Comparison of ENCODE assay signal across 7 mouse cellular contexts in genomic region chr2:101679164-101679784, GRCm38 (mm10). TPM values are rescaled to one million over a fixed set of nuclear protein-coding genes. Genes with fewer than 3 reads are reported as not detected.
A peak's percentile ranks its signal among the peaks of the same experiment; 100 is the strongest.
DNase-seq lines count a peak whose midpoint lies in the region; ATAC-seq and TF ChIP-seq lines count a peak whose summit lies in the region.

No protein-coding gene starts in this region.

- no peak for TF ChIP-seq POLR2A in CH12.LX (IDR thresholded peaks at IDR 0.05; ENCODE audit: low read depth, low read length)

- TF ChIP-seq CTCF in C2C12 (IDR thresholded peaks at IDR 0.05; ENCODE audit: control insufficient read depth, insufficient read depth, insufficient read length) = no peak
- no peak for TF ChIP-seq CTCF in CH12.LX (conservative IDR thresholded peaks at IDR 0.05 in 1 of 2, IDR thresholded peaks at IDR 0.05 in 1 of 2; ENCODE audit: low read depth in 2 of 2, low read length in 2 of 2)
- TF ChIP-seq CTCF in hindbrain, postnatal 0 days (IDR thresholded peaks at IDR 0.05; ENCODE audit: low read depth) = no peak

- H3K79me3 ChIP-seq in C2C12 (ENCODE audit: low read depth) = peaks cover 28% of the 10 kb centered on the region

- peaks cover 13% of the 10 kb centered on the region for H3K27me3 ChIP-seq in C2C12 (ENCODE audit: control insufficient read depth, insufficient read depth, insufficient read length)
- H3K27me3 ChIP-seq in CH12.LX (replicated peaks) = peaks cover 23% of the 10 kb centered on the region
- H3K27me3 ChIP-seq in embryonic facial prominence, embryonic 10.5 days (replicated peaks; ENCODE audit: low read depth, poor library complexity, severe bottlenecking) = 0 out of 2 replicates have a peak, but pooled peaks cover 3% of the 10 kb centered on the region
- no peaks in the 10 kb centered on the region for H3K27me3 ChIP-seq in hindbrain, postnatal 0 days (ENCODE audit: insufficient read depth, low read length)

- peaks cover 13% of the 10 kb centered on the region for H3K36me3 ChIP-seq in C2C12 (ENCODE audit: control insufficient read depth, insufficient read depth)
- H3K36me3 ChIP-seq in CH12.LX (replicated peaks in 1 of 2; ENCODE audit: control insufficient read depth in 1 of 2, insufficient read depth in 1 of 2, low read length in 1 of 2) = peaks cover 7 to 28% of the 10 kb centered on the region in 2 experiments
- peaks cover 9% of the 10 kb centered on the region for H3K36me3 ChIP-seq in embryonic facial prominence, embryonic 10.5 days (replicated peaks)
- no peaks in the 10 kb centered on the region for H3K36me3 ChIP-seq in hindbrain, postnatal 0 days (ENCODE audit: insufficient read depth, low read length)
- 0 out of 2 replicates have a peak, but pooled peaks cover 3% of the 10 kb centered on the region for H3K36me3 ChIP-seq in macrophage (ENCODE audit: inconsistent target)

- H3K79me2 ChIP-seq in C2C12 (ENCODE audit: control insufficient read depth, insufficient read depth) (peaks cover 54% of the 10 kb centered on the region), CH12.LX (replicated peaks; ENCODE audit: control insufficient read depth, extremely low read depth, insufficient read depth, poor library complexity, severe bottlenecking) (peaks cover 29% of the 10 kb centered on the region), macrophage (ENCODE audit: inconsistent target) (peaks cover 59% of the 10 kb centered on the region)

- H3K9ac ChIP-seq in CH12.LX (ENCODE audit: insufficient read depth, low read depth) = peak overlapping the region; percentile 77
- peak overlapping the region; percentile 88; the same call in 1 of the 2 replicates for H3K9ac ChIP-seq in hindbrain, postnatal 0 days (replicated peaks; ENCODE audit: low read length)

- peak; percentile 21 for DNase-seq in CH12.LX (ENCODE audit: extremely low read depth)
- peak; percentile 34 for DNase-seq in embryonic facial prominence, embryonic 10.5 days (ENCODE audit: low spot score)
- no peak for DNase-seq in hindbrain, postnatal 0 days (ENCODE audit: low spot score)
- DNase-seq in thymus, postnatal 25 days = peak; percentile 28
- DNase-seq in left cerebral cortex, adult 18-20 months (ENCODE audit: low spot score in 2 of 2) = no peak

- WGBS in embryonic facial prominence, embryonic 10.5 days = 5% methylated on average over 15 of the region's 15 CpGs
- under 1% methylated on average over 15 of the region's 15 CpGs for WGBS in hindbrain, postnatal 0 days
- WGBS in macrophage (ENCODE audit: missing documents) = 2% methylated on average over 15 of the region's 15 CpGs

- TF ChIP-seq EP300 in CH12.LX (IDR thresholded peaks at IDR 0.05; ENCODE audit: low read length) = no peak

- H3K9me3 ChIP-seq in CH12.LX (replicated peaks; ENCODE audit: low read length) = no peaks in the 10 kb centered on the region
- H3K9me3 ChIP-seq in embryonic facial prominence, embryonic 10.5 days = no peaks in the 10 kb centered on the region
- H3K9me3 ChIP-seq in hindbrain, postnatal 0 days (ENCODE audit: low read length) = no peaks in the 10 kb centered on the region

- H3K4me3 ChIP-seq in C2C12 (ENCODE audit: insufficient read depth, poor library complexity, severe bottlenecking) = peak overlapping the region; percentile 95
- peak overlapping the region; percentile 66 to 99 (median 87) for H3K4me3 ChIP-seq in CH12.LX (replicated peaks in 1 of 3; ENCODE audit: low read depth in 2 of 3, low read length in 2 of 3, poor library complexity in 1 of 3)
- peak overlapping the region; percentile 99 for H3K4me3 ChIP-seq in embryonic facial prominence, embryonic 10.5 days
- H3K4me3 ChIP-seq in hindbrain, postnatal 0 days (ENCODE audit: low read length) = peak overlapping the region; percentile 92
- H3K4me3 ChIP-seq in macrophage (ENCODE audit: inconsistent target) = peak overlapping the region; percentile 84

- peak overlapping the region; percentile 63 for H3ac ChIP-seq in C2C12 (ENCODE audit: control insufficient read depth, insufficient read length, low read depth)

- peaks cover 0 to 14% of the 10 kb centered on the region in 2 experiments; a peak in 2 of 4 replicates for H3K4me1 ChIP-seq in CH12.LX (ENCODE audit: control insufficient read depth in 1 of 2, insufficient read depth in 2 of 2)
- peaks cover 12% of the 10 kb centered on the region for H3K4me1 ChIP-seq in embryonic facial prominence, embryonic 10.5 days
- H3K4me1 ChIP-seq in hindbrain, postnatal 0 days (ENCODE audit: insufficient read depth, low read length) = 0 out of 2 replicates have a peak, but pooled peaks cover 9% of the 10 kb centered on the region

- no peak for TF ChIP-seq RAD21 in CH12.LX (IDR thresholded peaks at IDR 0.05; ENCODE audit: low read depth, low read length)

- peak overlapping the region; percentile 72 for H3K4me2 ChIP-seq in CH12.LX (ENCODE audit: insufficient read depth, low read depth, poor library complexity, severe bottlenecking)
- H3K4me2 ChIP-seq in hindbrain, postnatal 0 days (ENCODE audit: low read depth, low read length) = peak overlapping the region; percentile 64

- no peak for ATAC-seq in hindbrain, postnatal 0 days

- dilution Hi-C loops in CH12.LX (cut with MboI; ENCODE audit: extremely low pct_ligation_motif_present, extremely low pct_unique_long_range_greater_than_20kb, low sequenced_read_pairs) = no loop called here

- H3K27ac ChIP-seq in CH12.LX (ENCODE audit: insufficient read depth, low read depth) = no peak overlapping the region
- peak overlapping the region; percentile 90 for H3K27ac ChIP-seq in embryonic facial prominence, embryonic 10.5 days (replicated peaks)
- no peak overlapping the region for H3K27ac ChIP-seq in hindbrain, postnatal 0 days
- H3K27ac ChIP-seq in macrophage = no peak overlapping the region

- in situ Hi-C loops in CH12.LX (cut with MboI; ENCODE audit: low pct_ligation_motif_present, low pct_unique_long_range_greater_than_20kb, low sequenced_read_pairs) = no loop called here

TF ChIP-seq in C2C12, 6 proteins besides CTCF, POLR2A, EP300 and RAD21 (continues in another document):
- peak; percentile 47 for TF ChIP-seq USF1 (IDR thresholded peaks at IDR 0.05; ENCODE audit: low read depth)

TF ChIP-seq in CH12.LX, 34 proteins besides CTCF, POLR2A, EP300 and RAD21 (continues in another document):
- peak; percentile 72 for TF ChIP-seq ZNF384 (IDR thresholded peaks at IDR 0.05; ENCODE audit: low read depth, low read length)
- TF ChIP-seq CHD1 (IDR thresholded peaks at IDR 0.05; ENCODE audit: low read depth, low read length) = no peak

RNA-seq across cellular contexts. Expression of gene Traf6, which starts 1.0 kb away (rescaled TPM):
- 3.8 TPM for polyA plus RNA-seq in C2C12 (2012; fragmentation: generic; extraction: Trizol)
- total RNA-seq in CH12.LX (2012; rRNA removed) = 9.8 and 10.5 TPM in 2 replicates
- 14.0 and 14.6 TPM in 2 replicates for total RNA-seq in CH12.LX (2014; rRNA removed)
- 13.5 and 16.8 TPM in 2 replicates for polyA plus RNA-seq in CH12.LX (2012; ENCODE audit: insufficient read length, low read depth)
- polyA plus RNA-seq in embryonic facial prominence, embryonic 10.5 days (2016; fragmentation: Nextera tagmentation; extraction: Ambion mirVana) = 16.1 and 16.5 TPM in 2 replicates
- total RNA-seq in hindbrain, postnatal 0 days (2014; rRNA removed) = 21.9 and 26.3 TPM in 2 replicates
- polyA plus RNA-seq in hindbrain, postnatal 0 days (2015; fragmentation: Nextera tagmentation; extraction: Ambion mirVana) = 6.1 and 6.8 TPM in 2 replicates
- total RNA-seq in macrophage (2018; cell fraction: chromatin; rRNA removed) = 10 to 100 TPM; 32.9 to 98.7 (median 56.1) TPM
- 10 to 100 TPM; 15.4 to 26.6 (median 19.5) TPM for total RNA-seq in macrophage (2018; cell fraction: cytosol; rRNA removed)
- total RNA-seq in macrophage (2018; cell fraction: nucleus; rRNA removed) = 10 to 100 TPM; 30.9 to 64.7 (median 41.2) TPM
- polyA plus RNA-seq in macrophage (2018) = 11.9 to 12.8 TPM (median 12.4 TPM) in 3 replicates
- total RNA-seq in left cerebral cortex, adult 18-20 months (2021) = 10 to 100 TPM; 11.6 to 12.7 TPM

RNA-seq across cellular contexts. Expression of gene B230118H07Rik, which starts 29.9 kb away (rescaled TPM):
- 13.6 TPM for polyA plus RNA-seq in C2C12 (2012; fragmentation: generic; extraction: Trizol)
- total RNA-seq in CH12.LX (2012; rRNA removed) = 9.1 and 9.7 TPM in 2 replicates
- 12.6 and 17.5 TPM in 2 replicates for total RNA-seq in CH12.LX (2014; rRNA removed)
- 5.0 and 6.9 TPM in 2 replicates for polyA plus RNA-seq in CH12.LX (2012; ENCODE audit: insufficient read length, low read depth)
- polyA plus RNA-seq in embryonic facial prominence, embryonic 10.5 days (2016; fragmentation: Nextera tagmentation; extraction: Ambion mirVana) = 47.2 and 52.1 TPM in 2 replicates
- 12.6 and 13.3 TPM in 2 replicates for total RNA-seq in hindbrain, postnatal 0 days (2014; rRNA removed)
- 57.3 and 59.3 TPM in 2 replicates for polyA plus RNA-seq in hindbrain, postnatal 0 days (2015; fragmentation: Nextera tagmentation; extraction: Ambion mirVana)
- 10 to 100 TPM in 7 of 26 experiments, 1 to 10 TPM in 19; 1.1 to 16.5 (median 6.7) TPM for total RNA-seq in macrophage (2018; cell fraction: chromatin; rRNA removed)
- 10 to 100 TPM; 12.7 to 22.0 (median 16.0) TPM for total RNA-seq in macrophage (2018; cell fraction: cytosol; rRNA removed)
- 10 to 100 TPM in 4 of 26 experiments, 1 to 10 TPM in 22; 1.6 to 14.3 (median 6.2) TPM for total RNA-seq in macrophage (2018; cell fraction: nucleus; rRNA removed)
- 15.3 to 35.9 TPM (median 23.0 TPM) in 3 replicates for polyA plus RNA-seq in macrophage (2018)
- total RNA-seq in left cerebral cortex, adult 18-20 months (2021) = 10 to 100 TPM; 29.5 to 34.2 TPM

RNA-seq across cellular contexts. Expression of gene Rag1, which starts 30.0 kb away (rescaled TPM):
- polyA plus RNA-seq in C2C12 (2012; fragmentation: generic; extraction: Trizol) (not detected), CH12.LX (2012; ENCODE audit: insufficient read length, low read depth) (not detected in 2 replicates), macrophage (2018) (not detected in 3 replicates)
- total RNA-seq in CH12.LX (2012; rRNA removed) (not detected in 2 replicates), CH12.LX (2014; rRNA removed) (not detected in 2 replicates)
- polyA plus RNA-seq in embryonic facial prominence, embryonic 10.5 days (2016; fragmentation: Nextera tagmentation; extraction: Ambion mirVana) = 0.10 and 0.11 TPM in 2 replicates
- total RNA-seq in hindbrain, postnatal 0 days (2014; rRNA removed) = 0.36 and 0.37 TPM in 2 replicates
- polyA plus RNA-seq in hindbrain, postnatal 0 days (2015; fragmentation: Nextera tagmentation; extraction: Ambion mirVana) = 0.08 and 0.11 TPM in 2 replicates
- total RNA-seq in macrophage (2018; cell fraction: chromatin; rRNA removed) = not detected
- not detected for total RNA-seq in macrophage (2018; cell fraction: cytosol; rRNA removed)
- total RNA-seq in macrophage (2018; cell fraction: nucleus; rRNA removed) = under 1 TPM in 2 of 26 experiments, not detected in 24; 0.05 to 0.17 TPM
- total RNA-seq in left cerebral cortex, adult 18-20 months (2021) = under 1 TPM; 0.07 to 0.21 TPM

RNA-seq across cellular contexts. Expression of gene Rag2, which starts 54.8 kb away (rescaled TPM):
- polyA plus RNA-seq in C2C12 (2012; fragmentation: generic; extraction: Trizol) (not detected), CH12.LX (2012; ENCODE audit: insufficient read length, low read depth) (not detected in 2 replicates), macrophage (2018) (not detected in 3 replicates)
- total RNA-seq in CH12.LX (2012; rRNA removed) (not detected in 2 replicates), CH12.LX (2014; rRNA removed) (not detected in 2 replicates)
- polyA plus RNA-seq in embryonic facial prominence, embryonic 10.5 days (2016; fragmentation: Nextera tagmentation; extraction: Ambion mirVana) = not detected in 2 replicates
- total RNA-seq in hindbrain, postnatal 0 days (2014; rRNA removed) = 0.07 TPM in 1 of 2 replicates, not detected in the other
- not detected in 2 replicates for polyA plus RNA-seq in hindbrain, postnatal 0 days (2015; fragmentation: Nextera tagmentation; extraction: Ambion mirVana)
- not detected for total RNA-seq in macrophage (2018; cell fraction: chromatin; rRNA removed)
- total RNA-seq in macrophage (2018; cell fraction: cytosol; rRNA removed) = not detected
- total RNA-seq in macrophage (2018; cell fraction: nucleus; rRNA removed) = not detected
- not detected for total RNA-seq in left cerebral cortex, adult 18-20 months (2021)

Comparison
In these comparisons a context has a peak if more than half of its experiments do, and no peak if none do; other contexts are left out.
1. DNase-seq: peak in CH12.LX (single experiment), embryonic facial prominence, embryonic 10.5 days (single experiment) and thymus, postnatal 25 days (single experiment); none in hindbrain, postnatal 0 days (single experiment) and left cerebral cortex, adult 18-20 months (0 of 2).
2. Peak in every context shown above with its lines, with median percentiles within 50 percentile points of each other: H3K4me3 ChIP-seq.